Mouse (Mus musculus): ENCODE data around the gene Cyp4f17.
"Not testable (repeated sequence)": the region's sequence is repeated elsewhere in the genome, so short reads cannot be mapped to it uniquely, and the experiment has no call there.

Gene Cyp4f17

DNA sequence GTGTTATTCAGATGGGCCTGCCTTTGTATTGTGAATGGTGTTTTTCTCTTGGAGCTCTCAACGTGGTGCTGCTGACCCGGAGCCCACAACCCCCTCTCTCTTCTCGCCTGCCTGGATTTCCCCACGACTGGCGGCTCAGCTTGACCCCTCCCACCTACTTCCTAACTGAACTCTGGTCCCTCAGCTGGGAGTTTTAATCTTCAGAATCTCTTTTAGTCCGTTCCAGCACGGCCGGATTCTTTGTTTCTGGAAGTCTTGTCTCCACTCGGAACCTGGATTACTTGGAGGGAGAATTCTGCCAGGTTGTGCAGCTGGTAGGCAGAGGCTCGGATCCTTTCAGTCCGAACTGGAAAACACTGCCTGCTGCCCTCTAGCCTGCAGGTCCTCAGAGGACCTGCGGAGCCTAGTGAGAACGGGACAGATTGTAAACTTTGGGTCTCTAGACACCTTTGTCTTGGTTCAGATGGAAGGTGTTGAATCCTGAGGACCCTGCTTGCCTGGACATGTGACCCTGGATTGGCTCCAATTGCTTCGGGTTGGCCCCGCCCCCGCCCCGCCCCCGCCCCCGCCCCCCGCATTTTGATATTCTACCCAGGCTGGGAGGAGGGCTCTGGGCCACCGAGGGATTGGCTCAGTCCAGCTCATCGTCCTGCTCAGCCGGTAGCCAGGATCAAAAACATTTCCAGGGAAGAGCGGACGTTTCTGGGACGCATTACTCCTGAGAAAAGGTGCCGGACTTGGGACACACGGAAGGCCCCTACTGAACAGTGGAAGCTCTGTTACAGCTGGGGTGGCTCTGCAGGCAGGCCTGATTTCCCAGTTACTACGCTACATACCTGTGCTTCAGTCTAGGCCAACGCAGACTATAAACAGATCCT is at the start of gene Cyp4f17:
Gene Cyp4f17 (plus strand): TSS at position 200 of the 878 bp plus-strand sequence.
- no peak for DNase-seq

DNA sequence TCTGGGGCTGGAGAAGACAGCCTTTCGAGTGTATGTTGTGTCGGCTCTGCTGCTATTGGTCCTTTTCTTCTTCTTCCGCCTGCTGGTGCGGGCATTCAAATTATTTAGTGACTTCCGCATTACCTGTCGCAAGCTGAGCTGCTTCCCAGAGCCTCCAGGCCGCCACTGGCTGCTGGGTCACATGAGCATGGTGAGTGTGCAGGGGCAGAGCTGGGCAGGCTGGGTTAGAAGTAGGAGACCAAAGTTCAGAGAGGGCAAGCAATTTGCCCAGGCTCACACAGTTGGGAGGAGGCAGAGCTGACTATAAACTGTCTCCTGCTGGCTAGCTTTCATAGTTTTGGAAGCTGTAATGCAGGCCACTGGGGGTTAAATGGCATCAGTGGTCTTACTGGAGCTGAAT is 37.4 kb upstream of the Cyp4f17 start:
- no peak for DNase-seq

DNA sequence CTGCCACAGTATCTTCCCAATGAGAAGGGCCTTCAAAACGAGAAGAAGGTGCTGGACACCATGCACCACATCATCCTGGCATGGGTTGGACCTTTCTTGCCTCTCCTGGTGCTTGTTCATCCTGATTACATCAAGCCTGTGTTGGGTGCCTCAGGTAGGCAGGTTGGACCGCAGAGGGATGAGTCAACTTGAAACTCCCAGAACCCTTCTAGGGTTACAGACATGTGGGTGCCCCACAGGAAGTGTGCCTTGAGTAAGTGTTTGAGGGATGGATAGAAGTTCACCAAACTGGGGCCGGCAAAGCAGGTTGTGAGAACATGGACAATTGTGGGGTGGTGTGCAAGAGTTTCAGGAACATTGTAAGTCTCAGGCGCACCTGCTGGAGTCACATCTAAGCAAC is 35.1 kb upstream of the Cyp4f17 start:
- no peak for DNase-seq

DNA sequence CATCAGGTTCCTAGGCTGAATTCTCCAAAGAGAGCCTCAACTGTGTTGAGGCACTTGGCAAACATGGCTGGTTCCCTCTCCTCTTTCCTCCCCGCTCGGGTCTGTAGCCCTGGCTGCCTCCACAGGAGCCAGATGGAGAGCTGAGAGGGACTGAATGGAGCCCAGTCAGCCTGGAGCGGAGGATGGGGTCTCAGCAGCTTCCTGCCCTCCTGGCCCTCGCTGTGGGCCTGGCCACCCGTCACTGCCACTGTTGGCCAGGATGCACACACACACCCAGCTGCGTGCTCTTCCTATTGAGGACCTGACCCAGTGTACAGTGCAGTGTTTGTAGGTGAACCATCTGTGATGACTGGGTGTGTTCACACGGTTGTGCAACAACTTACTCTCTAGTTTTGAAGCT is 33.7 kb upstream of the Cyp4f17 start:
- no peak for DNase-seq

DNA sequence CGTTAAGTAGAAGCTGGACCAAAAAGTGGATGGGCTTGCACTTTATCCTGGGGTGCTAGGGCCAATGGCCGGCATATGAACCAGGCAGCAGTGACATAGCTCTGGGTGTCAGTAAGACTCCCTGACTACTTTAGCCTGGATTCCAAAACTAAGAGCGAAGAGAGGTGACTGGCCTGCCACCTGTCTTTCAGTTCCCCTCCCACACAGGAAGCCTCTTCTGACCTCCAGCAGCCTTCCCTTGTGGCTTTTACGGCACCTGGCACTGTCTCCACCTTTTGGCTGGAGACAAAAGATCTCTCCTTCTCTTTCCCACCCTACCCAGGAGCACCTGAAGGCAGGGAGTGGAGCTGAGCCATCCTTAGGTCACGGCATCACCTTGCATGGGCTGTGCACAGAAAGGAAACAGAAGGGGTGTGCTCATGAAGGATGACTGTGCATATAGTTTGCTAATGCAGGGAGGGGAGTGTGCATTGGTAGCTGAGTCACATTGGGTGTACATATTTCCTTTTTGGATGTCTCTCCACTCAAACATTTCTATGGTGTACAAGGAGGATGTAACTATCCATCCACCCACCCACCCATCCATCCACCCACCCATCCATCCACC is 30.8 kb upstream of the Cyp4f17 start:
- no peak for DNase-seq

DNA sequence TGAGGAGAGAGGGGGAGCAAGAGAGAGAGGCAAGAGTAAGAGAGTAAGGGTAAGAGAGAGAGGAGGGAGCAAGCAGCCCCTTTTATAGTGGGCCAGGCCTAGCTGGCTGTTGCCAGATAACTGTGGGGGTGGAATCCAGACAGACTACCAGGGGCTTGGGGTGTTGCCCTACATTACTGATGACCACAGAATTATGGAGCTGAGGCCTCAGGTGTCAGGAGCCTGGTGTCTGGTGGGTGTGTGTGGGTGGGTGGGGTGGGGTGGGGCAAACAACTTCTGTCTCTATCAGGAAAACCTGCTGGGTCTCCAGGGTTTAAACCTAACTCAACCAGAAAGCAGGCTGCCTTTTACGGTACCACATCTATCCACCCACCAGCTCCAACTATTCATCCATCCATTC is 28.6 kb upstream of the Cyp4f17 start:
- no peak for DNase-seq

DNA sequence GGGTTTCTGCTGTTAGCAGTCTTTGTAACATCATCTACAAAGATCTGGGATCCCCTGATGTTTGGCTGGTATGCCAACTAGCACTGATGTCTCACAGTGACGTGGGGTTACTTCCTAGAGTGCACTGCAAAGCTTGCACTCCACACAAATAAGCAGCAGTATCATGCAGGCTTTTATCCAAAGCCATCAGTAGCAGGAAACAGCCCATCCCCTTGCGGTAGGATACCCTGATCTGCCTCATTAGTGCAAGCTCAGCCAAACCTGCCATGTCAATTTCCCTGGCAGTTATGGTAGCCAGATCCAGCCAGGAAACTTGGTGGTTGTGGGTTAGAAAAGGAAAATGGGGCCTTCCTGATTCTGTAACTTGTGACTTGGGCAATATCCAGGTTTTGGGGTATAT is 27.1 kb upstream of the Cyp4f17 start:
- DNase-seq: no peak

DNA sequence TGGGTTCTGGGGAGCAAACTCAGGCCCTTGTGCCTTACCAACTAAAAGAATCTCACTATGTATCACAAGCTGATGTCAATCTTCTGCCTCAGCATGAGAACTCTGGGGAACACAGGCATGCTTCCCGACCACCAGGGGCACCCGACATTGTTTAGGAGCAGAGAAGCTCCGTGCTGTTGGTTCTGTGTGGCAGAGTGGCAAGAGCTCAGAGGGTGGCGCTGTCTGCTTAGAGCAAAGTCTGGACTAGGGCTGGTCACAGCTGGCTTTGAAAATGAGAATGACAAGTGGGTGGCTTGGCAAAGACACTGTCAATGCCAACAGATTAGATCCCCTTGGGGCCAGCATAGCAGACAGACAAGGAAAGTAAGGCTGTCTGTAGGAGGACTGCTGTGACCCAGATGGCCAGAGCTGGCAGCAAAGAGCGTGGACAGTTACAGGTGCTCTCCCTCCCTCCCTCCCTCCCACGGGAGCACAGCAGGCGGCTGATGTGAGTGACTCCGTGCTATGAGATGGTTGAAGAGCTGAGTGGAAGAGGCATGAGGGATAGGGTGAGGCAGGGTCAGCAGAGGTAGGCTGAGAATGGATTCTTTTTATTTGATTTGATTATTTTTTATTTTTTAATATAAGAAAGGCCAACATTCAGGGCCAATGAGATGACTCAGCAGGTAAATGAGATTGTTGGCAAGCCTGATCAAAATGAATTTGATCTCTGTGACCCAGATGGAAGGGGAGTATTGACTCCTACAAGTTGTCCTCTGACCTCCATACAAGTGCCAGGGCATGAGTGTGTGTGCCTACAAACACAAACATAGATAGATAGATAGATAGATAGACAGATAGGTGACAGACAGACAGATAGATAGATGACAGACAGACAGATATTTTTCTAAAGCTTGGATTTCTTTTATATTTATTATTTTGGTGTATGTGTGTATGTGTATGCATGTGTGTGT is 26.0 kb upstream of the Cyp4f17 start:
- peak; percentile 66 for DNase-seq

DNA sequence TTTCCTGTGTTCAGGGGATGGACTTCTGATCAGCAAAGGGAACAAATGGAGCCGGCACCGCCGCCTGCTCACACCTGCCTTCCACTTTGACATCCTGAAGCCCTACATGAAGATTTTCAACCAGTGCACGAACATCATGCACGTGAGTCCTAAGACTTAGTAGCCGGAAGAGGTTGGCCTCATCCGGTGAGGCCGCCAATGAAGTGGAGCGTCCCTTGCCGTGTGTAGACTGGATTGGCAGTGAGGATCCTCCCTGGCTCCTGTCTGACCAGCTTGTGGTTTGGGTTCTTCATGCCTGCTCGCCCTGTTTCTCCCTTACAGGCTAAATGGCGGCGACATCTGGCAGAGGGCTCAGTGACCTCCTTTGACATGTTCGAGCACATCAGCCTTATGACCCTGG is 24.1 kb upstream of the Cyp4f17 start:
- no peak for DNase-seq

DNA sequence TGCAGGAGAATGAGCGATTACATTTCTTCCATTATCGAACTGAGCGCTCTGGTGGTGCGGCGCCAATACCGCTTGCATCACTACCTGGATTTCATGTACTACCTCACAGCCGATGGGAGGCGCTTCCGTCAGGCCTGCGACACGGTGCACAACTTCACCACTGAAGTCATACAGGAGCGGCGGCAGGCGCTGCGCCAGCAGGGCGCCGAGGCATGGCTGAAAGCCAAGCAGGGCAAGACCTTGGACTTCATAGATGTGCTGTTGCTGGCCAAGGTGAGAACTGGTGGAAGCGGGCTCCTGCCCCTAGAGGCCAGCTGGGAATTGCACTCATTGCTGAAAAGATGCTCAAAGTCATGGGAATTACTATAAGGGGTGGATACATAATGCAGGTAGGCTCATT is 22.6 kb upstream of the Cyp4f17 start:
- peak; percentile 79 for DNase-seq

DNA sequence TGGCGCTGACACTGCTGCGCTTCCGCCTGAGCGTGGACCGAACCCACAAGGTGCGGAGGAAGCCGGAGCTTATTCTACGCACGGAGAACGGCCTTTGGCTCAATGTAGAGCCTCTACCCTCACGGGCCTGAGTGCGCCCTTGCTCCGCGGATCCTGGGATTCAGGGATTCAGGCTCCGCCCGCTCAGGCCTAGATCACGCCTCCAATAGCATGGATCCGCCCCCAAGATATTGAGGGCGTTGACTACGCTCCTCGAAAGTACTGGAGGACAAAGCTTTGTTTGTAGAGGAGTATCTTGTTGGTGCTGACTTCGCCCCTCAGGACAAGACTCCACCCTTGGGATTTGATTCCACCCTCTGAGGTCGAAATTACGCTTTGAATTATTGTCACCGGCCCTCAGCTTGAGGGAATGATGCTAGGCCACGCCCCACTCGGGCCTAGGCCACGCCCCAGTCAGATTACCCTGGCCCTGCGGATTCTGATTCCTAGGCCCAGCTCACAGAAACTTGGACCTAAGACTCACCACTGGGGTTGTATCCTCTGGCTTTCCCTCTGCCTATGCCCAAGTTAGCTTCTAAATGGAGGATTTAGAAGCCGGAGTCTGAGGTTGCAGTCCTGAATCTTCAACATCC is 13.4 kb upstream of the Cyp4f17 start:
- peak; percentile 11 for DNase-seq

DNA sequence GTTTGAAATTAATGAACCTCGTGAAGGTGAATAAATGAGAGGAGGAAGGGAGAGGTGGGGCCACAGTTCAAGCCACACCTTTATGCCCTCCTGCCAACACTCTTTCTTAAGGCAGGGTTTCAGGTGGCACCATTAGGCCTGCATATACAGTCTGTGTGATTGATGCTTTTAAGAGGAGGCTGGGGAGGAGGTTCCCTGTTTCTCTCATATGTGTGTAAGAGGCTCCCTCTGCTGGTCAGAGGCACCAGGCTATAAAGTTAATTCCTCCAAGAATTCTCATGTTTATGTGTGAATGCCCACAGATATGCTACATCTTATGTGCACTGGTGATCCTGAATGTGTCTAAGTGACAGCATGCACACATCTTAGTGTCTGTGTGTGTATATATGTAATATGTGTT is 11.2 kb upstream of the Cyp4f17 start:
- peak; percentile 76 for DNase-seq

DNA sequence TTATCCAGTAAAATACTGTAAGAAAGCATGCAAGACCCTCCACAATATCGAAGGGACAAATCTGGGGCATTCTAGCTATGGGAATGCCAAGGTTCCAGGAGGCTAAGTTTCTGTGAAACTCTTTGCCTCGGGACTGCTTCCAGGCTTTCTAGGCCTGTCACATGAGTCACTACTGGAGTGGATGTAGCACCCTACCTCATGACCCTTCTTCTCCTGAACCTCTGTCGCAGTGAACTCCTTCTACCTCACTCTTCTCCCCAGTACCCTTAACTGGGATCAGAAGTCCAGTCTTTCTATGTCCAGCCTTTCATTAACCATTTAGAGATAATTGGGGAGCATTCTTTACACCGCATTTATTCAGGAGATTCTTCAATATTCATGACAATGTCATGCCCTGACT is 5.3 kb upstream of the Cyp4f17 start:
- not testable (repeated sequence) for DNase-seq

DNA sequence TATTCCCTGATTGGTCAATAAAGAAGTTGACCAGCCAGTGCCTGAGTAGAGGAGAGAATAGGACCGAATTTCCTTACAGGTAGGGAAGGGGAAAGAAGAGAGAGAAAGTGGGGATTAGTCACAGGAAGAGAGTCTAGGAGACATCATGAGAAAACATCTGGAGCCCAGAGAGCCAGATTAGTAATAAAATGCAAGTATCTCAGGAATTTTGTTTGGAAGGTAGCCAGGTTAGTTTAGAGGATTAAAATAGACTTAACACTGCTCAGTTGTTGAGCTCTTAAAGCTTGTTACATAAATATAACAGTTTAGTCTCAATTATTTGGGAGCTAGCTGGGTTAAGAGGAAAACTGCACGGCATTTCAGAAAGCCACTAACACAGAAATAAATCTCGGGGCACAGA is 4.8 kb upstream of the Cyp4f17 start:
- DNase-seq: no peak

DNA sequence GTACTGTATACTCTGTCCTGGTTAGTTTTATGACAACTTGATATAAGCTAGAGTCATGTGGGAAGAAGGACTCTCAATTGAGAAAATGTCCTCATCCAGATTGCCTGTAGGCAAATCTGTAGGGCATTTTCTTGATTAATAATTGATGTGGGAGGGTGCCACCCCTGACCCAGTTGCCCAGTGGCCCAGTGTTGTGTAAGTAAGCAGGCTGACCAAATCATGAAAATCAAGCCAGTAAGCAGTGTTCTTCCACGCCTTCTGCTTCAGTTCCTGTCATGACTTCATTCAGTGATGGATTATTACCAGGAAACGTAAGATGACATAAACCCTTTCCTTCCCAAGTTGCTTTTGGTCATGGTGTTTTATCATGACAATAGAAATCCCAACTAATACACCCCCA is 2.7 kb upstream of the Cyp4f17 start:
- DNase-seq: no peak

DNA sequence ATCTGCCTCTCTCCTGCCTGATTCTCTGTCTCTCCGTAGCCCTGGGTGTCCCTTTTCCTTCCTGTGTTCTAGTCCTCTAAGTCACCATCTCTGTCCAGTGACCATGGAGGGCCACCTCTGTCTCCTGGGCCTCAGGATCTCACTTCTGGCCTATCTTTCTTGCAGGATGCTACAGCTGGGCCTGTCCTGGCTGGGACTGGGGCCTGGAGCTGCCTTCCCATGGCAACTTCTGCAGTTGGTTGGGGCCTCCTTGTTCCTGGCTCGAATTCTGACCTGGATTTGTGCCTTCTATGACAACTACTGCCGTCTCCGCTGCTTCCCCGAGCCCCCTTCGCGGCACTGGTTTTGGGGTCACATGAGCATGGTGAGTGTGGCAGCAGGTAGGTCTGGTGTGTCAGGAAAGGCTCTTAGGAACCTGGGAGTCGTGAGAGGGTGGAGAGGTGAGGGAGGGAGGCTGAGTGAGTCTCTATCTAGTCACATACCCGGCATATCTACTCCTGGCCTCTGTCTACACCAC is 937 bp downstream of the Cyp4f17 start:
- DNase-seq: no peak

DNA sequence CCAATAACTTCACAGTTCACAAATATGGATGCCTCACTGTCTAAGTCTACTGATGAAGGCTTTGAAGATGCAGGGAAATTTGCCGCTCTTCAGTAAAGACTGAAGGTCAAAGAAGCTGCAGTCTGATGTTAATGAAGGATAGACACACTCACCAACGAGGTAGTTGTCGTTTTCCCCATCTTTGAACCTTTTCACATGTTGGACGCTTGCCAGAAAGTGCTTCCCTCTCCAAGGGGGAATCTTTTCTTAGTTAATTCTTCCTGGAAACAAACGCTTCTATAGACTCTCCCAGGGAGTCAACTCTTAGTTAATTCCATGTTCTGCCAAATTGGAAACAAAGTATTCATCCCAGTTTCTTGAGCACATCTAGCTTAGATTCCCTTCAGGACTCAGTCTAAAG is 10.3 kb downstream of the Cyp4f17 start:
- no peak for DNase-seq

DNA sequence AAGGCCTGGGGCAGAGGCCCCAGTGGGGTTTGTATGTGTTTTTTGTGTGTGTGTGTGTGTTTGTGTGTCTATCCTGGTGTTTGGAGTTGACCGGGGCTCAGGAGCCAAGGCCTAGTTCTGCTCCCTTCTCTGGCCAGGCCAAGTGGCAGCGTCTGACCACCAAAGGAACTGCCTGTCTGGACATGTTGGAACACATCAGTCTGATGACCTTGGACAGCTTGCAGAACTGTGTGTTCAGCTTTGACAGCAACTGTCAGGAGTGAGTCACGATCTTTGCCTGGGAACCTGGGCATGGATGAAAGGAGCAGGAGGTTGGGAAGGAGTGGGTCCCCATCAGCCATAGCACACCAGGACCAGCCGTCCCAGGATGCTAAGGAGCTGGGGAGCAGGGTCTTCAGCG is 16.1 kb downstream of the Cyp4f17 start:
- DNase-seq: no peak

DNA sequence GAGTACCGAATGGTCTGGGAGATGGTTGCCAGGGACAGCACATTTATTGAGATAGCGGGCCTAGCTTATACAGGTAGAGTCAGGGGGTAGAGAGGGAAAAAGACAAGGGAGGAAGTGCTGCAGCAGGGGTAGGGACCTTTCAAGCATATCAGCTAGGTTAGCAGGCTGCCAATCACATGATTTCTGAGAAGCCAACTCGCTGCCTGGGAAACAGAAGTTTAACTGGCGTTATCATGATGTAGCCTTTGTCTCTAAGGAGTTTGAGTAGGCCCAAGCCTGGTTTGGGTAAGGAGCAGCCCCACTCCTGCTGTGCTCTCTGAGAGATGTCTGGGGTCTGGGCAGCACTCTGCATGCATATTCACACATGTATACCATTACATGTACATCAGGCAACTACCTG is 16.5 kb downstream of the Cyp4f17 start:
- no peak for DNase-seq

DNA sequence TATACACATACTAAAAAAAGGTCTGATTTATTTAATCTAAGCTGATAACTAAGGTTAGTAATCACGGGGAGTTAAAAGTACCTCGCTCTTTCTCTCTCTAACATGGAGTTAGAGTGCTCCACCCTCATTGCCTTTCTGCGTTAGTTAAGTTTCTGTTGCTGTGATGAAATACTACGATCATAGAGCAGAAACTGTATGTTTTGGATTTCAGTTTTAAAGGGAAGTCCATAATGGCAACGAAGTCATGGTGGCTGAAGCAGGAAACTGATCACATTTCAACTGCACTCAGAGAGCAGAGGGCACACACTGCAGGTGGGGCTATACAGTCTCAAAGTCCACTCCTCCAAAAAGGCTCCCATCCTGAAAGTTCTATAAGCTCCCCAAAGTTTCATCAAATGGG is 17.0 kb downstream of the Cyp4f17 start:
- no peak for DNase-seq

DNA sequence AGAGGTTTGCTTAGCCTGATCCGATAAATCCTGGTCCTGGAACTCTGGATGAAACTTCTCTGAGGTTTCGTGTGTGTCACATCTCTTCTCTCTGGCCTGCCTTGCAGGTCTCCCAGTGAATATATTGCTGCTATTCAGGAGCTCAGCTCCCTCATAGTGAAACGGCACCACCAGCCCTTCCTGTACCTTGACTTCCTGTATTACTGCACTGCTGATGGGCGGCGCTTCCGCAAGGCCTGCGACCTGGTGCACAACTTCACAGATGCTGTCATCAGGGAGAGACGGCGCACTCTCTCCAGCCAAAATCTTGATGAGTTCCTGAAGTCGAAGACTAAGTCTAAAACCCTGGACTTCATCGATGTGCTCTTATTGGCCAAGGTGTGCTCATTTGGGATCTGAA is 18.0 kb downstream of the Cyp4f17 start:
- peak; percentile 53 for DNase-seq

DNA sequence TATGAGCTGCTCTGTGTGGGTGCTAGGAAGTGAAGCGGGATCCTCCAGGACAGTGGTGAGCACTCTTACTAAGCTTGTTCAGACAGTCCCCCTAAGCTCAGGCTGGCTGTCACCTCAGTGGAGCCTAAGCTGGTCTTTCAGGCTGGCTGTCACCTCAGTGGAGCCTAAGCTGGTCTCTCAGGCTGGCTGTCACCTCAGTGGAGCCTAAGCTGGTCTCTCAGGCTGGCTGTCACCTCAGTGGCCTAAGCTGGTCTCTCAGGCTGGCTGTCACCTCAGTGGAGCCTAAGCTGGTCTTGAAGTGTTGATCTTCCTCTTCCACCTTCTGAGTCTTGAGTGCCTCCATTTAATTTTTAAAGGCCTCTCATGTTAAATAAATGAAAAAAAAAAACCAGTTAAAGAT is 20.5 kb downstream of the Cyp4f17 start:
- DNase-seq: not testable (repeated sequence)

DNA sequence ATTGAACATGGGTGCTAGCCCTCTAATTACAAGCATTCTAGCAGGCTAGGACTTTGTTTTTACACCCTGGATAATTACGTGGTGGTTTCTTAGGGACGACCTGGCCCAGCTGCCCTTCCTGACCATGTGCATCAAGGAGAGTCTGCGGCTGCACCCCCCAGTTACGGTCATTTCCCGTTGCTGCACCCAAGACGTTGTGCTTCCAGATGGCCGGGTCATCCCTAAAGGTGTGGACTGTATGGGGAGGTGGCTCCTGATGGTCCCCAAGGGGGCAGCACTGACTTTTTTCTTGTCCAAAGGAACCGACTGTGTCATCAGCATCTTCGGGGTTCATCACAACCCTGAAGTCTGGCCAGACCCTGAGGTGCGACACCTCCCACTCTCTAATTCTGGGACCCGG is 21.9 kb downstream of the Cyp4f17 start:
- no peak for DNase-seq

Data from thymus, postnatal 4 days (tissue).